Mouse (Mus musculus) monocyte, adult 2 months (primary cell): Measurements from ENCODE around the gene Sik3.
"Not testable (repeated sequence)": the region's sequence is repeated elsewhere in the genome, so short reads cannot be mapped to it uniquely, and the experiment has no call there.

Source experiments
- DNase-seq, 2 experiments: peaks; one replicate each; pipeline ENCODE4 v3.0.0; 2022; ENCODE audit warnings: low spot score in 2 of 2, low read depth in 1 of 2

Sik3 gene

DNA sequence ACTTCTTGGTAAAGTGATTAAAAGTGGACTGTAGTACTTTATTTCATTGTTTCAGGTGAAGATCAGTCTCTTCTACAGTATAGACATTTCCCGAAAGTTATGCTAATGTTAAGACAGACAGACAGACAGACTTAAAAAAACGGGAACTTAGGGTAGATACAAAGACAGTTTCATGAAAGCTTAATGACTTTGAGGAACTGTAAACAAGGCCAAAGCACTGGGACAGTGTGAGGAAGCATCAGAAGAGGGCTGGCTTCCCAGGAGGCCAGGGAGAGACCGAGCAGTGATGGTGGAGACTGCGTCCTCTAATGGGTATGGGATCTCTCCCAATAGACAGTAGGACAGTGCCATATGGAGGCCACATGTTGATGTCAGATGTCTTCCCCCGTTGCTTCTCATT is 86.5 kb downstream of the Sik3 start:
- peak in 1 of 2 experiments; percentile 8 for DNase-seq

DNA sequence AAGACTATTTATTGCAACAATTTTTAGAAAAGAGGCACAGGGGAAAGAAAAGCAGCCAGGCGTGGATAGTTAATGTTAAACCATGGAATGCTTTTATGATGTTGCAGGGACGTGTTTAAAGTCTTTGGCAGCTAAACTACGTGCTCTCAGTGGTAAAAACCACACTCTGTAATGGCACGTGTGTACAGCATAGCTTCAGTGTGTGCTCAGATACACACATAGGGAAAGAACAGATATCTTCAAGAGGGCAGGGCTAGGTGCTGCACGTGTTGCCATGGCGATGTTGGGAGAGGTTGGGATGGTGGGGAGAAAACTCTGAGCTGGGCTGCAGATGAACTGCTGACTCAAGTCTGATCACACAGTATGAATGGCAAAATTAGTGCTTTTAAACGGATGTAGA is 90.5 kb downstream of the Sik3 start:
- no peak for DNase-seq

DNA sequence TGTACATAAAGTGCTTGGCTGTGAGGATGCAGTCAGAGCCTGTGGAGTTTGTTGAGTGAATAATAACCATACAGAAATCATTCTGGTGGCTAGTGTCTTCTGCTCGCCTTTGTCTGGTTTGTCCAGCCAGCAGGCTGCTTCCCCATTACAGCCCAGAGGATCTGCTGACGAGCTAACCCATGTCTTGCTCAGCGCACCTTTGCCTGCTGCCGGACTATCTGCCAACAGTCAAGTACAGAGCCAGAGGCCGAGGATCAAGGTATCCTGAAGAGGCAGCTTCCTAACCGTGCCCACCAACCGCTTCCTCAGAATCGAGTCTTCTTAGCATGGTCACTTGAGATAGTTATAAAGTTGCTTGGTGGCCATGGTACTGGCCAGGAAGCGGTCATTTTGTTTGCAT is 93.5 kb downstream of the Sik3 start:
- DNase-seq: no peak

DNA sequence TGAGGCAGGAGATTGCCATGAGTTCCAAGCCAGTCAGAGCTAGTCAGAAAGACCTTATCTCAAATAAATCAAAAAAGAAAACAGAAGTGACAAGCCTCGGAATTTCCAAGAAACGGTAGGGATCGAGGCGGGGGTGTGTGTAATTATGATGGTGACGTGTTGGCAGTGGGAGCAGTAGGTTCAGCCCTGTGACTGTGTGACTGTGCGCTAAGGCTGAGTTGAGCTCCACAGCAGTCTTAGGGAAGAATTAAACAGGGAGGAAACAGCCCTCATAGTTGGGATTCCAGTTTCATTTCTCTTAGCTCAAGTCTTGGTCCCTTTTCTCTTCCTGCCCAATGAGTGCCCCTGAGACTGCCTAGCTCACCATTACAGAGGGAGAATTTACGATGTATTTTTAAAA is 98.0 kb downstream of the Sik3 start:
- DNase-seq: no peak

DNA sequence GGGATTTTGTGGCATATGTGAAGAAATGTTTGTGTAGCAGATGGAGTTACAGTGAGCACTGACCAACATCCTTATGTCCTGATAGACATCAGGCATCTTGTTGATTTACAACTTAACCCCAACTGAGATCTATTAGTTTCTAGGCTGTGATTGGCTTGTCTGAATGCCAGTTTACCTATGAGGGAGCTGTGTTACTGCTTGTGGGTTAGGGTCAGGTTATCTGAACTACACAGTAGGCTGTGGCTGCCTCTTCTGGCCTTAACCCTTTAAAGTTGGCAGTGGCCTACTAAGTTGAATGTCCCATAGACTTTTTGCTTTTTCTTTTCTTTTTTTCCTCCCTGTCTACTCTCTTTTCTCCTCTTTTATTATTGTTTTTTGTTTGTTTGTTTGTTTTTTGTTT is 98.7 kb downstream of the Sik3 start:
- DNase-seq: no peak

DNA sequence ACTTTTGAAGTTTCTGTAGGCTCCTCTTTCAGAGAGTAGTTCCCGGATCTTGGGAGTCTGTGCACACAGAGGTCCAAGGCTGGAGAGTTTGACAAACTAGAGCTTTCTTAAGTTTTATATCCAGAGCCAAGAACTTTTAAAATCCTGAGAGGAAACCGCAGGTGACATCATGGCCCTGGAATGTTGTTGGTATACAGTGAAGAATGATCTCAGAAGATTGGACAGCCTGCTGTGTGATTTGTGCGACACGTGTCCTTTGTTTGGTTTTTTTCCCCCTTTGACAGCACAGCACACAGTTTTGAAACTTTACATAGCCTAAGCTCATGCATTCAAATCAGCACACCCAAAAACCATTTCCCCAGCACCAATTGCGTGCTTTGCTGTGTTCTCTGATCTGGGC is 99.6 kb downstream of the Sik3 start:
- no peak for DNase-seq

DNA sequence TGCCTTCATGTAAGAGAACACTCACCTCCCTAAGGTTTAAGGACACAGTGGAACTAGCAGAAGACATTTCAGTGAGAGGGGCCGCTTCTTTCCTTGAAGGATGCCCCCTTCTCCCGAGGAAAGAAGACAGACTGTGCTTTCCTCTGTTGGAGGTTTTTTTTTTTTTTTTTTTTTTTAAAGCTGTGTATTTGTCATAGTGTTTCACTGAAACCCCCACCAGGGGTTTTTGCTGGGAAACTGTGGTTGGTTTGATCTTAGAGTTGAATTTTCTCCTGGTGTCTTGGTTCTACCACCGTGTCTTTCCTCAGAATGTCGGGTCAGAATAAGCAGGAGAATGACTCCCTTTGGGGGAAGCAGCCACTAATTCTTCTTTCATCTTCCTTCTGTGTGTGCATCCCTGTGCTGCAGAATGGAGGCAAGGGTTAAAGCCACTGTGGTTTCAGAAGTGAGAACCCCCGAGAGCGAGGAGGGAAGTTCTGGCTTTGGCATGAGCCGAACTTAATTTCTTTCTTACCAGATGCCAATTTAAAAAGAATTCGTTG is 106.3 kb downstream of the Sik3 start:
- DNase-seq: no peak

DNA sequence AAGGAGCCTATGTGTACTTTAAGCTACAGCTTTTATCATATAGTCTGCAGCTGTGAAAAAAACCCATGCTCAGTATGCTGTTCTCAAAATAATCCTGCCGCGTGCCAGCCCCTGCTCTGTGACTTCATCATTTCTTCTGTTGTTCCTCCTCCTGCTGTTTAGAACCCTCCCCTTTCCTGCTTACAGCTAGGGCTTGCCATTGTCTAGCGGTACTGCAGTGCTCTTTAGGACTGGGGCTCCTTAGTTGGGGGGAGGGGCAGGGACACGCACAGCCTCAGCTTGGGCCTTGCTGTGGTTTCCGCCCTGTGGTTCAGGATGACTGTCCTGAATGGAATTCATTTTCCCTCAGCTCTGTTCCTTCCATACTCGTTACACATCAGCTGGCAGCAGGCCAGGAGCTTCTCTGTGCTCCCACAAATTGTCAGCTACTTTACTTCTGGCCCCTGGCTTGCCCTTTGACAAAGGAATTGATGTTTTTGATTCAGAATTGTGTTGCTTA is 107.4 kb downstream of the Sik3 start:
- DNase-seq: no peak

DNA sequence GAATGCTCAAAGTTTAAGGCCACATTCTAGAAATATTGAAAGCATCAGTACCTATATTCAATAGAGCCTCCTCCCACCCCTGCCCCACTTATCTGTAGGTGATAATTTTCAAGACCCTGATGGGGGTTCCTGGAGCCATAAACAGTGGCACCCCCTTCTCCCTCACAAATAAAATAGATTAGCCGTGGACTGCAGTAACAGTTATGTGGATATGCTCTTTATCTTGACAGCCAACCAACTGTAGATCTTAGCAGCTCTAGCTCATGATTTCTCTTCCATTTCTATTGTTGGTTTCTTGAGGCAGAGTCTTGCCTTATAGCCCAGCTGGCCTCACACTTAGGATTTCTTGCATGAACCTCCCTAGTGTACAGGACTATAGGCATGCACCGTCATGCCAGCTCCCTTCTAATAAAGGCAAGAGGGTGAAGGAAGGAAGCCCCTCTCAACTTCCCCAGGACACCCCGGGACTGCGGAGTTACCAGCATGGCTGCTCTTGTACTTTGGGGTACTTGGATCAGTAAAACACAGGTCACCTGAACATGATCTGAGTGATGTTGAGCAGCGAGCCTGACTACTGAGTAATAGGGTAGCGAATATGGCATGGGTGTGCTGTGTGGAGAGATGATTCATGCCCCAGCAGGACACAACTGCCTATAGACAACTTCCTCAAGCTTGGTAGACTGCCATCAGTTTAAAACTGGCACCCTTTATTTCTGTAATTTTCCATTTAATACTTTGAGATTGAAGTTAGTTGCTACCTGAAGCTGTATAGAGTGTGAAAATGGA is 108.0 kb downstream of the Sik3 start:
- no peak for DNase-seq

DNA sequence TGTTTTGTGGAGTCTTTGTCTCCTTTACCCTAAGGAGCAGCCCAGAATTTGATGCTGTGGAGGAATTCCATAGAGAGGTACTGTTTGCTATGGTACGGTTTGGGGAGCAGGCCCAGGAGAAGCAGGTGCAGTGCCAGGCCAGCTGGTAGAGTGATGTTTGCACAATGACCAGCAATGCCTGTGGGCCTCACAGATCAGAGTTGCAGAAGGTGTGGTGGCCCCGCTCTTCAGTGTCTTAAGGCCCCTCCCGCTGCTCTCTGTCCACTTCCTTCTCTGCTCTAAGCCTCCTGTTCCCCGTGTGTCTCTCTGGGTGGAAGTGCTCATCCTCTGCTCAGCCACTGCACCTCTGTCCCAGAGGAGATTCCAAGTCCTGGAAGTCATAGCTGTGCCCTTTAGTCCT is 108.9 kb downstream of the Sik3 start:
- DNase-seq: no peak

DNA sequence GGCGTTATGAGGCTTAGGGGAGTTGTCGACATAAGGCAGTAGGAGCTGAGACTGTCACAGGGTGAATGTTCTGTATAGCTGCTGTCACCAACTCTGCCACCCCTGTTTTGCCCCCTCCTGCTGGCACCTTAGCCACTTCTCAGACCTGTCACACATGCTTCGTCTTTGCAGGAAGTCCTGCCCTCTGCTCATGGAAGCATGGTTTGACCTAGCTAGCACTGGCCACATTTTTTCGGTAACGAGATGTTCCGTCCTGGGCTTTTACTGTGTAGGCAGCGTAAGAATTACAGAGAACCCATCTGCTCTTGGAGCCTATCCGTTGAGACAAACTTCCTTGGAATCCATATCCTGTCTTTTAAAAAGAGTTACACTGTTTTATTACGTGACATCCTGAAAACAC is 110.1 kb downstream of the Sik3 start:
- DNase-seq: no peak

DNA sequence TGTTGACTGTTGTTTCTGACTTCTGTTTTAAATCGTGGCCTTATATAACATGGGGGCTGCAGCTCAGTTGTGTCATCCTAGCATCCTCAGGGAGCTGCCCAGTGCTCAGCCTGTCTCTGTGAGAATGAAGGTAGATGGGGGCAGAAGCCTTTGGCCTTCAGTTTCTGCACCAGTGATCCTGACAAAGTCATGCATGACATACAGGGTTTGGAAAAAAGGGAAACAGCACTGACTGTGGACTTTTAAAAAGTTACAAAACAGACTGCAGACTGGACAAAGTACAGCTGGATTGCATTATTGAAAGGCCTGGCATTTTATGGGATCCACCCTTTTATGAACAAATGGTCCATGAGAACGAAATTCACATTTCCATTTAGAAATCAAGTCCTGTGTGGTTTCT is 113.7 kb downstream of the Sik3 start:
- DNase-seq: no peak

DNA sequence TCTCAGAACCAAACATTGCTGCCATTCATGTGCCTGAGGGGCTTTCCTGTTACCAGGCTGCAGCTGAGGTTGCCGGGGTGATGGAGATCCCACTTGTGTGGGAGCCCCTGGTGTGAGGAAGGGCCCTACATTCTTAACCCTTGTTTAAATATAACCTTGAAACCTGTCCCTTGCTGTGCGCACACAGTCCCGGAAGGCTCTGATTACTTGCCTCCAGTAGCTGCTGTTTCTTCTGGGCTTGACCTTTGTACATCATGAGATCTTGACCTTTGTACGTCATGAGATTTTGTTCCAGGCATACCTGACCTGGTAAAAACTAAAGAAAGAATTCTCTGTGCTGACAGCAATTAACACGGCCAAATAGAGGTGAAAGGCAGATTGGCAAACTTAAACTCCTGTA is 114.7 kb downstream of the Sik3 start:
- no peak for DNase-seq

DNA sequence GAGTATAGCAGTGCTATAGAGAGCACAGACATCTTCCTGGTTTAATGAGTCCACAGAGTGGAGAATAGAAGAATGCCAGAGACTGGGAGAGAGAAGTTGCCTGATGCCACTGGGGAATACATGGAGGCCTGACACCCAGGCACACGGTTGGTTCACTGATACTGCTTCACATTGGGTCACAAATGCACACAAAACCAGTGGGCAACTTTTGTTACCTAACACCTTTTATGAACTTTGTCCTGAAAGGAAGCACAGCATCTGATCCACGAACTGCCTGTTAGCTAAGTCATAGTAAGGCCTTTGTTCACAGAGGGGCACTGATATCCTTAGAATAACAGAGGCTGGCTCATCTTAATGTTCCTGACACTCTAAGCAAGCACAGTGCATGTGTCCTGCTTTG is 116.6 kb downstream of the Sik3 start:
- no peak for DNase-seq

DNA sequence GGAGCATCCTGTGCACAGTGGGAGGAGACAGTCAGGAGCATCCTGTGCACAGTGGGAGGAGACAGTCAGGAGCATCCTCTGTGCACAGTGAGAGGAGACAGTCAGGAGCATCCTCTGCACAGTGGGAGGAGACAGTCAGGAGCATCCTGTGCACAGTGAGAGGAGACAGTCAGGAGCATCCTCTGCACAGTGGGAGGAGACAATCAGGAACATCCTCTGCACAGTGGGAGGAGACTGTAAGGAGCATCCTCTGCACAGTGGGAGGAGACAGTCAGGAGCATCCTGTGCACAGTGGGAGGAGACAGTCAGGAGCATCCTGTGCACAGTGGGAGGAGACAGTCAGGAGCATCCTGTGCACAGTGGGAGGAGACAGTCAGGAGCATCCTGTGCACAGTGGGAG is 120.2 kb downstream of the Sik3 start:
- not testable (repeated sequence) for DNase-seq

DNA sequence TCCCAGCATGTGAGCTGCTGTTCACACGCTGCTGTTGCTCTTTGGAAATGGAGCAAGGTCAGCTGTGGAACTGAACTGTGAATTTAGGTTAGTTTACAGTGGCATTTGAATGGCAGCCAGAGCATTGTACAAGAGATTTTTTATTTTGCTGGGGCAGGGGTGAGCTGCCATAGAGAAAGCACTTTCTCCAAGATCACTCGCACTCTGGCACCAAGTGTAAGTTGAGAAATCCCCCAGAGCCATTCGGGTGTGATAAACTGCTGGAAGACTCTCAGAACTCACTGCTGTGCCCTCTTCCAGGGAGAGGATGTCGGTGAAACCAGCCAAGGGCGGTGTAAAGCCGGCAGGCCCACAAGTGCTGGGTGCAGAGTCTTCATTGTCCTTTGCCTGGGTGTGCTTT is 126.2 kb downstream of the Sik3 start:
- DNase-seq: no peak

DNA sequence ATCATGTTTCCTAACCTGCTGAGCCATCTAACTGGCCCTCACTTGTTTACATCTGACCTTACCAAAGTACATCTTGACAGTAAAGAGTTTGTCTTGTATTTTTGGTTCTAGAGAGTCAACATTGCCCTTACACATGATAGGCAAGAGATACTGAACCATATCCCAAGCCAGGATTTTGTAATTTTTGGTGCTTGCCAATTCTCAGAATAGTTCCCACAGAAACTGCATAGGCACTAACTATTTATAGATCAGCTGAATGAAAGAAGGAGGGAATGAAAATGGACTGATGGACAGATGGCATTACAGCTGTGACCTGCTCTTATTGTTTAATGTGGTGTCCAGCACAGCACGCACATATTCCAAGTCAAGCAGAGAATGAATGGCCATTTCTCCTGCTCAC is 128.2 kb downstream of the Sik3 start:
- DNase-seq: no peak

DNA sequence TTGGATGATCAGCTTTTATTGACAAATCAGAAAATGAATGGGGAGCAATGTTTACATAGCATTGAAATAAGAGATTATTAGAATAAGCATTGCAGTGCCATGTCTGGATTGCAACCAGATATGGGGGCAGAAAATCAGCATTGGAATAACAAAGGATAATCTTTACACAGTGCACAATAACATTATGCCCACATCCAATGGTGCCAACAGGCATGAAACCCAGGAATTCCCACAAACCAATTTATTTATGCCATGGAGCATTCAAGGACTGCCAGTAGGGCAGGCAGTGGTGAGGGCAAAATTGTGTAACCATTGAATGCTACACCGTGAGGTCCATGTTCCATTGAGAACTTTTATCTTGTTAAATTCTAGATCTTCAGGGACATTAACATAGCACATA is 129.4 kb downstream of the Sik3 start:
- DNase-seq: no peak

DNA sequence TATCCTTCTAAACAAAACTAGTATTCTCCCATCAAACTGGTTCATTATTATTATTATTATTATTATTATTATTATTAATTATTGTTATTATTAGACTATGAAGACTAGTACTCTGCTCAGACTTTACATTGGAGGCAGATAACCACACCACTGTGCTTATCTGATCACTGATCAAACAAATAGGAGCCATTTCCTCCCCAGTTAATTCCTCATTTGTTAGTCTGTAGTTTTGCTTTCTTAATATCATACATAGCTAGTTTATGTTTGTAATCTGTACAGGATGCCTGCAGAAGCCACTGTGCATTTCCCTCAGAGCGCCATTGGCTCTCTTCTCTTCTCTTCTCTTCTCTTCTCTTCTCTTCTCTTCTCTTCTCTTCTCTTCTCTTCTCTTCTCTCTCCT is 129.9 kb downstream of the Sik3 start:
- no peak for DNase-seq

DNA sequence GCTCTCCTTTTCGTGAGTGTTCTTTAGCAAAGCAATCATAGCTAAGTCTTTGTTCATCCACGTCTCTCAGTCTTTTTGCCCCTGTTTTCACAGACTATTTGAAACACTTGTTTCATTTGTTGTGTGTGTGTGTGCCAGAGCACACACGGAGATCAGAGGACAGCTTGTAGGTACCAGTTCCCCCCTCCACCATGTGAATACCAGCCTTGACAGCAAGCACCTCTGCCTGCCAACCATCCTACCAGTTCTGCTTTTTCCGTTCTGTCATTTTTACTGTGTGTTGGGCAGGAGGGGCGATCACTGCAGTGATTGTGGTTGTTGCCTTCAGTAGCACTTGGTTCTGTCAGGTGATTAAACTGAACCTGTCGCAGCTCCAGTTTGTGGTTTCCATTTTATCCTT is 132.4 kb downstream of the Sik3 start:
- no peak for DNase-seq

DNA sequence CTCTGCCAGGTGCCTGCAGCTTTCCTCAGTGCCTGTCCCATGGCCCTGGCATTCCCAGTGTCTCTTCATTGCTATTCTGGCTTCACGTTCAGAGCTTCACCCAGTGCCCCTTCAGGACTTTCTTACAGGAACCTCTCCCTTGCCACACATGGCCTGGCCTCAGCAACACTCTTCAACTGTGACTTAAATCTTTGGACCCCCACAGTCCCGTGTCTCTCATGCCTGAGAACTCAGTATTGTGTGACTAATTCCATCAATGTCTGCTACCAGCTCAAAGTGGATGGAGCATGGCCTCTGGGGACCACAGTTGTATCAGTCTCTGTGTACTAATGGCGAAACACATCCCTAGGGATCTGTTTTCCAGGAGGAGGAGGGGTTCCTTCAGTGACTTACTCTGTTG is 133.8 kb downstream of the Sik3 start:
- no peak for DNase-seq

DNA sequence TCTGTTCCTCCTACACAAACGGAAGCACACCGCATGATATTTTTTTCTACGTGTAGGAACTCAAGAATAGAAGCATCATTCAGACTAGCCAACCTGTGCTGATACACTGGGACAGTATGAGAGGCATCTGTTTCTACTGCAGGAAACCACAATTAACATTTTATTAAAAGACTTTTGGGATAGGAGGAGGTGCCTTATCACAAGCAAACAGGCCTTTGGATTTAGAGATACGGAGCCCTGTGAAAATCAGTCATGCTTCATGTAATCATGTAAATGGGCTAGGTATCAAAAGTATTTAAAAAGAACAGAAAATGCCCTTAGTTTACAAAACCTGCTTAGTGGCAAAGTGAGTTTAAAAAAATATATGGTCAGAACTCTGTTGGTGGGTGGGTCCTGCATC is 136.1 kb downstream of the Sik3 start:
- no peak for DNase-seq

DNA sequence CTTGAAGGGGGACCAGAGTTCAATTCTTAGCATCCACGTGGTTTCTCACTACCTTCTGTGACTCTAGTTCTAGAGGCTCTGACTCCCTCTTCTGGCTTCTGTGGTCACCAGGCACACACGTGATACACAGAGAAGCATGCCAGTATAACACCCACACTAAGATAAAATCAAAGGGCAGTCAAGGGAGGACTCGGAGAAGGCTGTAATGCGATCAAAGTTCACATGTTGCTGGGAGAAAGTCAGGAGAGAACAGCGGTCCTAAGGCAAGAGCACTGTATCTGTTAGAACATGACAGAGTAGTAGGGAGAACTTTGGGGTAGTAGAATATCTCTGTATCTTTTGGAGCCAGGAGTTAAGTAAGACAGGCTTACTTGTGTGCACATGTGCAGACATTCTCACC is 136.8 kb downstream of the Sik3 start:
- DNase-seq: no peak
